Mouse (Mus musculus): ENCODE results near the gene Hoxb6.

GRCm38 (mm10) chr11:96305505-96306182 lies 13.4 kb downstream of the Hoxb6 start:
- TF ChIP-seq MAFK (IDR thresholded peaks at IDR 0.05; ENCODE audit: insufficient read depth, low read depth, low read length) (no peak), CHD2 (IDR thresholded peaks at IDR 0.05; ENCODE audit: low read depth, low read length) (no peak), ZNF384 (IDR thresholded peaks at IDR 0.05; ENCODE audit: low read depth, low read length) (no peak), ZC3H11A (IDR thresholded peaks at IDR 0.05; ENCODE audit: borderline replicate concordance, low read depth, low read length) (no peak), HCFC1 (IDR thresholded peaks at IDR 0.05; ENCODE audit: borderline replicate concordance, insufficient read depth, low read length) (no peak)
